Mouse (Mus musculus): ENCODE data around the gene Olfr131.
"Not testable (repeated sequence)": the region's sequence is repeated elsewhere in the genome, so short reads cannot be mapped to it uniquely, and the experiment has no call there.

DNA sequence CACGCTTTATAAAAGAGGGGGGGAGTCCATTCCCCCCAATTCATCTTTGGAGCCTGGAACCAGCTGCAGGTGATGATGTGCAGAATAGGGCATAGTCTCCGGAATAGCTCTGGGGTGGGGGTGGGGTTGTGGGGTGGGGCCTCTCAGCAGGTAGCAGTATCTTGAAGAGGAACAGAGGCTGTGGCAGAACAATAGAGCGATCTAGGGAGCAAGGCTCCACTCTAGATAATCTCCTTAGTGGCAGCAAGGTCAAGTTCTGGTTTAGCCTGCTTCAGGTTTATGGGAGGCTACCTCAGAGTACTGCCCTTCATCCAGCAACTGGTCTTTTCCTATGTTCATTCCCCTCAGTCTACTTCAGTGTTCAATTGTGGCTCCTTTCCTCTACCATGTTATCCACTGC, 36.9 kb upstream of the Olfr131 start:
- TF ChIP-seq CTCF, POLR2A (IDR thresholded peaks at IDR 0.05; ENCODE audit: extremely low read depth, insufficient read depth, low read length): not testable (repeated sequence)

Data from cortical plate, adult 2 months (tissue).